Mouse (Mus musculus): ENCODE measurements around the gene Sept6.

Sept6 gene

DNA sequence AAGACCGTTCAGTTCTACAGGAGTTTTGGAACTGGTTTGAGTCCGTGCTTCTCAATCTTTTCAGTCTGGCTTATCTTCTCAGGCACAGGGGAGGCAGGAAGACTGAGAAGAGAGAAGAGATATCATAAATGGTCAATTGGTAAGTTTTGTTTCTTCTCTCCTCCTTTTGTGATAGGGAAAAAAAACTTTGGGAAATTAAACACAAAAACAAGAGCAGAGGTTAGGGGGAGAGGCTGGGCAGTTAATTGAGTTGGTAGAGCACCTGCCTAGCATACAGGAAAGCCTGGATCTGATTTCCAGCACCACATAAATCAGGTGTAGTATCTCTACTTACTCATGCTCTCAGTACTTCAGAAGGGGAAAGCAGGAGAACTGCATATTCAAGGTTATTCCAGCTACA, at the start of gene Sept6:
Sept6 (minus strand) TSS at position 101 of the 400 bp plus-strand sequence.
- in situ Hi-C loops (cut with MseI, MboI) = no loop called here

DNA sequence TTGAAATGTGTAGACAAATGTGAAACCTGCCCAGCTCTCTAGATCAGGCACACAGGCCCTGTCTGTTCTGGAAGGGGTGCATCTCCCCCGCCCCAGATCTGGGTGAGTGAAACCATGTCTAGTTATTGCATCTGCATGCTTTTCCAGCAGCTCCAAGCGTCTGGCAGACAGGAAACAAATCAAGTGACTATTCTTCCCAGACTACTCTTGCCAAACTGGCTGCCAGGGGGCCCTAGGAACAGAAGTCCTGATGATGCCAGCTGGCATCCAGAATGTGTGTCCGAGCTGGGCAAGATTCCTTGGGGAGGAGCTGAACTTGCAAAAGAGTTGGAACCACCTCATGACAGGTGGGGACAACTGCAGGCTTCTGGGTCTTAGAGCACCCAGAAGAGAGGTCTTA, 36.8 kb upstream of the Sept6 start:
- in situ Hi-C loops (cut with MseI, MboI) = loop anchor here (10.0 kb wide), 2 partner anchors 104 to 114 kb away; no protein-coding TSS in a partner anchor

GRCm38 (mm10) chrX:37023652-37024309, 32.2 kb upstream of the Sept6 start:
- in situ Hi-C loops (cut with MseI, MboI) = loop anchor here (10.0 kb wide), 2 partner anchors 99 to 109 kb away; no protein-coding TSS in a partner anchor

- in situ Hi-C loops (cut with MseI, MboI) = loop anchor here (10.0 kb wide), 2 partner anchors 98 to 108 kb away; no protein-coding TSS in a partner anchor
Observed at GRCm38 (mm10) chrX:37022690-37023089, 31.1 kb upstream of the Sept6 start.

GRCm38 (mm10) chrX:37019045-37019444, 27.5 kb upstream of the Sept6 start:
- in situ Hi-C loops (cut with MseI, MboI) = no loop called here

DNA sequence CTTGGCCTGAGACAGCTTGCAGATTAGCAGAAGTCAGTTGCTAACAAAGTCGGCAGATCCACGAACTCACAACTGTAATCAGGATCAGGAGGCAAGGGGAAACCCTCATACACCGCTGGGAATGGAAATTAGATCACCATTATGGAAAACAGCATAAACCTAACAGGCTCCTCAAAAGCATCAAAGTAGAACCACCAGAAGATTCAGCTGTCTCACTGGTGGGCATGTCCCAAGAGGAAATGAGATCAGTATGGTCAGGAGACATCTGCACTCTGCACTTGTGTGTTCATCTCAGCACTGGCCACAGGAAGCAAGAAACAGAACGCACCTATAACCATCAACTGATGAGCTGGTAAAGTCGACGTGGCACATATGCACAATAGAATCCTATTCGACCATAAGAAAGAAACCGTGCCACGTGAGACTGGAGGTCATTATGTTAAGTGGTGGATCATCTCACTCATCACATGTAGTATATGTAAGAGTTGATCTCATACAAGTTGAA, 26.6 kb upstream of the Sept6 start:
- in situ Hi-C loops (cut with MseI, MboI) = no loop called here

- in situ Hi-C loops (cut with MseI, MboI) = no loop called here
Observed at GRCm38 (mm10) chrX:37013870-37014269, 22.3 kb upstream of the Sept6 start.

- in situ Hi-C loops (cut with MseI, MboI) = no loop called here
Observed at GRCm38 (mm10) chrX:36991039-36991438, 555 bp downstream of the Sept6 start.

DNA sequence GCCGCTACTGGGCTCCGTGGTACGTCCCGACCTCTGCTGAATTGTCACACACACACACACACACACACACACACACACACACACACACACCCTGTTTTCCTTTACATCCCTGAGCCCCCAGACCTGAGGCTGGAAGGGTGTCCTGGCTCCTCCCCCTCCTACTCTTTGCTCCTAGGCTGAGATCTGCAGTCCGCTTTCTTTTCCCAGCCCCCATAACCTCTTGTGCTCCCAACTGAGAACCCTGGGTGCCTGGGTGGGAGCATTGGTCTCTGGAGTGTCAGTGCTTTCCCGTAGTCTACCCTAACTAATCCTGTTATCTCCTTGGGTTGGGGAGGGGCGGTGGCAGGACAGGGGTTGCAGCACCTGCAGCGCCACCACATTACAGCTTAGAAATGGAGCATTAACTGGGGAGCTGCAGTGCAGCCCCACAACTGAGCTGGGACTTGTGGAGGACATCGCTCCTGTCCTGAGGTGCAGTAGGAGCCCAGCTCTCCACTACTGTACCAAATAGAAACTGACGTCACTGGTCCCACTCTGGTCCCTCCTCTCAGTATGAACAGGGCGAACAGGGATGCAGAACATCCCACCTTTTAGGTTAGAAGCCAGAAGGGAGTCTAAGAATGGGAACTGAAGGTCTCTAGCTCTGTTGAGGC, 1.7 kb downstream of the Sept6 start:
- in situ Hi-C loops (cut with MseI, MboI) = no loop called here

- in situ Hi-C loops (cut with MseI, MboI) = no loop called here
Observed at GRCm38 (mm10) chrX:36989234-36989751, 2.3 kb downstream of the Sept6 start.

DNA sequence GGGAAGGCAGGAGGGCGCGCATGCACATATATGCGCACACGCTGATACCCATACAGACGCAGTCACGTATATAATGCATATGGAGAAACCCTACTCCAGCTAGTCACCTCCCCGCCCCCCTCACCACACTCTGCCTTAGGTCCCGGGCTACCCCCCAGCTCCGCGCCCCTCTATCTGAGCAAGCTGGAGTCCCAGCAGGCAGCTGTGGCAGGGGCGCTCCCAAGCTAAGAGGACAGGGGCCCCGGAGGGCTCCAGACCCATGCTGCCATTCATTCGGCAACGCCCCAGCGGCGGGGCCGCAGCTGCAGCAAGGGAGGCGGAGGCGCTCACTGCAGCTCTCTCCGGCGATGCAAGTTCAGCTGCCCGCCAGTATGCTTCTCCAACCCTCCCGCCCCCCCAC, 2.8 kb downstream of the Sept6 start:
- in situ Hi-C loops (cut with MseI, MboI) = no loop called here

- in situ Hi-C loops (cut with MseI, MboI) = no loop called here
Observed at GRCm38 (mm10) chrX:36987851-36988250, 3.7 kb downstream of the Sept6 start.

DNA sequence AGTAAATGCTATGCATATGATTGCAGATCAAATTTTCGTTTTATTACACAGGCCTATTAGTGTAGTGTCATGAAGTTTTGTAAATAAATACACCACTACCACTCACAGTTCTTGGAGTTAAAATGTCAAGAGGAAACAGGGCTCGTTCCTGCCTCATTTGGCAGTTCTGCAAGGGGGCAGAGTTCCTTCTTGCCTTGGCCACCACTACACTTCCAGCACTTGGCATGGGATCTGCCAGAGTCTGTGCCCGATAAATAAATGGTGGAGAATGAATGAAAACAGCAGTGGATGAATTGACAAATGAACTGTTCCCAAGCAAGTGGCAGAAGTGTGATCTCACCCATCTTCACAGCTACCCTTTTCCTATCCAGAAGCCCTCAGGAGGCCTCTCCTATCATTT, 6.6 kb downstream of the Sept6 start:
- in situ Hi-C loops (cut with MseI, MboI) = no loop called here

DNA sequence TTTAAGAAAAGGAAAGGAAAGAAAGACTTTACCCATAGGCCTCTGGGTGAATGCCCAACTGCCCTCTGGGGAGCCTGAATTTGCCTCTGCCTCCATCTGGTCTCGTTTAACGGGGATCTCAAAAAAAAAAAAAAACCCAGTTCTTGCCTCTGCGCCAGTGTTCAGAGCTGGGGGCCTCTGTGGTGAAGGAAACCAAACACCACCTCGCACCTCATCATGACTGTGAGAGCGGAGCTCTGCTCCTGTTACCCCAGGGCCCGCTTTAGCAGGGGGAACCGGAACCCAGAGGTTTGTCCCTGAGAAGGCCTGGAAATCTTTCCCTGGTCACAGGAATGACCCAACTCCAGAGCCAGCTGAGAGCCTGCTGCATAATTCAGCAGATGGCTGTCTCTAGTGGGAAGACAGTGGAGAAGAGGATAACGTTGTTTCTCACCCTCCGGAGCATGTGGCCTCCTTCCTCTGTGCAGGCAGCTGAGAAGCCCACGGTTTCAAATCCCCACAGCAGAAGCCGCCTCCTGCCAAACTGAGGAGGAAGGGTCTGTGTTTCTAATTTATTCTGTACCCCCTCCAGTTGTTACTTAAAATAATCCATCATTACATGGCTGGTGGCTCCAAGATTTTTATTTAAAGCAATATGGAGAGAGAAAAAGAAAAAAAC, 7.8 kb downstream of the Sept6 start:
- in situ Hi-C loops (cut with MseI, MboI) = no loop called here

DNA sequence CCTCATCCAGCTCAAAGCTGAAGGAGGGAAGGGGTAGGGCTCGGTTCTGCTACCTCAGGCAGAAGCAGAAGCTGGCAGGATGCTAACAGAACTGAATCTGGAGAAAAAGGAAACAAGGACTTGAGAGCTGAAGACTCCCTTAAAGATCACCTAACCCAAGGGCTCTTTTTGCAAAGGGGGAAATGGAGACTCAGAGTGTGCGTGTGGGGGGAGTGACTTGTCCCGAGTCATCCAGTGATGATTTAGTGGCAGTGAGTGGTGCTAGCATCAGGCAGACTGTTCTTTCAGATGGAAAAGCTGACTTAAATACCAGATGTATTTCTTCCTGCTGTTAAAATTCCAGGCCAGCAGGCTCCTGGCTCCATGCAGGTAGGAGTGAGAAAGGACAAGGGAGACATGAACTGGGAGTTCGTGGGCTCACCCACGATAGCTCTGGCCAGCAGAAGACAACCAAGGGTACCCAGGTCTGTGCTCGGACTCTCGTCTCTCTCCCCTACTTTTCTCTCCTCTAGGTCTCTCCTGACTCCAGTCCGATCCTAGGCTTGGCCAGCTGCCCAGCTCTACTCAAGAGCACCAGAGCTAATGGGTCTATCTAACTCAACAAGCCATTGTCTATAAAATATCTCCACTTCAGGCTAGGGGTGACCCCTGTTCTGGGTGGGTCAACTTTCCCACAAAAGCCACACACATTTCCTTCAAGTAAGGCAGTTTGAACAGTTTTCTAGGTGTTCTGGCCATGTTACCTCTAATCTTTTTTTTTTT, 8.5 kb downstream of the Sept6 start:
- in situ Hi-C loops (cut with MseI, MboI) = no loop called here

- in situ Hi-C loops (cut with MseI, MboI) = no loop called here
Observed at GRCm38 (mm10) chrX:36980563-36981187, 10.9 kb downstream of the Sept6 start.

DNA sequence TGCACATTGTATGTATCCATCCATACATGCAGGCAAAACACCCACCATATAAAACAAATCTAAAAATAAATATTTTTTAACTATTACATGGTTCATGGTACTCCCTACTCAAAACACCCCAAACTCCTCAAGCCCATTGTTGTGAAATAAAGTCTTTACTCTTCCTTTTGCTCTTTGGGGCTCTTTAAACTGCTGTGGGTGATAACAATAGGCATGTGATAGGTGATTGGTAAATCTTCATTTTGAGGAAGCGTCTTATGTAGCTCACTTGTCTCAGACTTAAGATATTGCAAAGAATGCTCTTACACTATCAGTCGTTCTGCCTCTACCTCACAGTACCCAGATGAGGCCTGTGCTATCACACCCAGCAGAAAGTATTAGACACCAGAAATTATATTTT, 13.7 kb downstream of the Sept6 start:
- in situ Hi-C loops (cut with MseI, MboI) = loop anchor here in 1 of 2 experiments (10.0 kb wide), 1 partner anchor 63 kb away; no protein-coding TSS in a partner anchor

DNA sequence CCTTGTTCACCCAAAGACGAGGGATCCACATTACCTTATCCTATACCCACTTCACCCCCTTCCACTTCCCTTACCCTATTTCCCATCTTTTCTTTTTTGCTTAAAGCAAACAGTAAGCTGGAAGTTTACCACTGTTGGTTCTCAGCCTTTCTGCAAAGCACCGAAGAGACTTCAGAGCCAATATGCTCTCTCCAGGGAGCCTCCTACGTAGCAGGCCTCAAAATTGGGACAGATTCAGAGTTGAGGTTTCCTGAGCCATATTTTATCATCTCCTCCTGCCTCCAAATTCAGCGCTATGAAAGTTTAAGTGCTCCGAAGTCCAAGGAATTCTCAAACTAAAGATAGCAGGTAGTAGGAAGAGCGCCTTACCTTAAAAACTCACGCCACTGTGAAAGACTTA, 14.6 kb downstream of the Sept6 start:
- in situ Hi-C loops (cut with MseI, MboI) = loop anchor here in 1 of 2 experiments (10.0 kb wide), 1 partner anchor 62 kb away; no protein-coding TSS in a partner anchor

DNA sequence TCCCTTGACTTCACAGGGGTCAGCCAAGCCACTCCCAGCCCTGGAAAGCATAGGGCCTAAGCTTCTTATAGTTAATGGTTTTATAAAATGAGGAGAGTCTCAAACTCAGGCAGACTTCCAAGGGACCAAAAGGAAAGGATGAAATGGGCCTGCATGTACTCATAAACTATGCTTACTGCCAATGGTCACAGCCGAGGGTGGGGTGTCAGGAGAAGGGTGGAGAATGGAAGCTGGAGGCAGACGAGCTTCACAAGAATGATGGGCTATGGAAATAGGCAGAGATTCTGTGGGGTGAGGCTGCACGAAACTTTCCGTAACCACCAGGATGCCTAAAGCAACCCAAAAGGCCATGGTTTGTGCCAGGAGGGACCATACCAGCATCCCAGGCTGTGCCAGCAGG, 15.3 kb downstream of the Sept6 start:
- in situ Hi-C loops (cut with MseI, MboI) = loop anchor here in 1 of 2 experiments (10.0 kb wide), 1 partner anchor 61 kb away; no protein-coding TSS in a partner anchor

DNA sequence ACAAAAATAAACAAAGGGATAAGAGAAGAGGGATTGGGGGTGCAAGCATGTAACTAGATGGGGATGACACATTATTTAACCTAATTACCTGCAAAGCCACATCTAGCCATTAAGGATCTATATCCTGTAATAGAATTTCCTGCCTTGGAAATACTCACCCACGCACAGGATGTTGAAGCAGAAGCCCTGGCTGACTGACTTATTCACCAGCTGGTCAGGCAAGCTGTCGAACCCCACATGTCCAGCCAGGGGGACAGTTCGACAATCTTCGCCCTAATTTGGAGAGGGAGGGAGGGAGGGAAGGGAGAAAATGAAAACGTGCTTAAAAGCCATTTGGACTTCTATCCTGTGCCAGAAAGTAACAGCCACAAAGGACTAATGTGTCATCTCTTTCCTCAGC, 16.7 kb downstream of the Sept6 start:
- in situ Hi-C loops (cut with MseI, MboI) = loop anchor here in 1 of 2 experiments (10.0 kb wide), 1 partner anchor 60 kb away; no protein-coding TSS in a partner anchor
